Mouse (Mus musculus): ENCODE measurements around the gene Ppfia3.

GRCm38 (mm10) chr7:45336319-45336718, 30.5 kb downstream of the Ppfia3 start:
- TF ChIP-seq GATA1 (IDR thresholded peaks at IDR 0.05; ENCODE audit: borderline replicate concordance, low read length) (no peak), FLI1 (IDR thresholded peaks at IDR 0.05; ENCODE audit: low read length) (no peak)

All from megakaryocyte, embryonic 14.5 days (primary cell).